Mouse (Mus musculus) limb, embryonic 15.5 days (tissue): ENCODE results near the gene Btbd9. TPM values are rescaled to one million over a fixed set of nuclear protein-coding genes. Genes with fewer than 3 reads are reported as not detected.

Experiments used
- ATAC-seq: fragments of 200-750 bp; cut with Nextera tagmentation; 2 replicates; pipeline ENCODE4 v1.8.0; 2017; ENCODE audit warnings: low read depth, moderate TSS enrichment; ENCODE audit not compliant: insufficient number of reproducible peaks, low FRiP score, low TSS enrichment
- H3K27ac ChIP-seq: fragments of 300-500 bp; sonication (generic); 2 replicates; pipeline ENCODE4 v1.5.1; 2015; ENCODE audit warnings: moderate library complexity, mild to moderate bottlenecking, inconsistent platforms
- H3K27me3 ChIP-seq: fragments of 300-500 bp; sonication (generic); 2 replicates; pipeline ENCODE4 v1.6.1; 2015; ENCODE audit warnings: inconsistent platforms
- H3K36me3 ChIP-seq: fragments of 300-500 bp; sonication (generic); 2 replicates; pipeline ENCODE4 v1.6.1; 2015; ENCODE audit warnings: inconsistent platforms
- H3K4me1 ChIP-seq: fragments of 300-500 bp; sonication (generic); 2 replicates; pipeline ENCODE4 v1.6.1; 2015; ENCODE audit warnings: inconsistent platforms
- H3K4me2 ChIP-seq: fragments of 300-500 bp; sonication (generic); 2 replicates; pipeline ENCODE4 v1.6.1; 2015; ENCODE audit warnings: mild to moderate bottlenecking, inconsistent platforms
- H3K4me3 ChIP-seq: fragments of 300-500 bp; sonication (generic); 2 replicates; pipeline ENCODE4 v1.5.1; 2015; ENCODE audit warnings: mild to moderate bottlenecking, inconsistent platforms
- H3K9ac ChIP-seq: fragments of 300-500 bp; sonication (generic); 2 replicates; pipeline ENCODE4 v1.6.1; 2015; ENCODE audit warnings: inconsistent platforms
- H3K9me3 ChIP-seq: fragments of 300-500 bp; sonication (generic); 2 replicates; pipeline ENCODE4 v1.6.1; 2016; ENCODE audit warnings: inconsistent platforms
- WGBS: fragments of 180-500 bp; shearing (Covaris S2); methylation state at CpG from one replicate; pipeline ENCODE4 v1.1.7; 2015; 5-methylcytosine and 5-hydroxymethylcytosine counted together
- polyA plus RNA-seq: library from polyadenylated mRNA; unstranded; fragments of >200 nt; fragmentation: Nextera tagmentation; extraction: Ambion mirVana; gene quantifications from 2 replicates; pipeline ENCODE4 v1.2.1, GENCODE M21; 2015

Btbd9 gene
- polyA plus RNA-seq, 1 experiment from 2014 or later = 54.5 TPM

DNA sequence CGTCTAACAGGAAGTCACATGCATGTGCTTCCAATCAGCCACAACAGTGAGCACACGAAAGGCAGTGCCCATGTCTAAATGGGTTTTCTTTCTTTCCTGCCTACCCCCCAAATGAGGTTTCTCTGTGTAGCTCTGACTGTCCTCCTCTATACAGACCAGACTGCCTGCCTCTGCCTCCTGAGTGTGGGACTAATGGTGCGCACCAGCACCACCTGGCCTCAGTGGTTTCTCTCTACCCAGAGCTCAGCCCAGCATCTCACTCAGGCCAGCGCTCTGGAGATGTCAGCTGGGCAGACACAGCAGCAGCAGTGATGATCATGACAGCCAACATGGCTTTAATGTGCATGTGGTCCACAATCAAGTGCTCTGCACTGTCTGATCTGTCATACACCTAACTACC is 299.8 kb downstream of the Btbd9 start:
- 68% methylated on average over 4 of the region's 4 CpGs for WGBS
- Histone ChIP-seq H3K4me1 (0 out of 2 replicates have a peak, but pooled peaks cover 7% of the 10 kb centered on the region), H3K27me3 (no peaks in the 10 kb centered on the region), H3K36me3 (0 out of 2 replicates have a peak, but pooled peaks cover 3% of the 10 kb centered on the region), H3K9ac (no peak overlapping the region), H3K4me3 (no peak overlapping the region), H3K4me2 (no peak overlapping the region), H3K9me3 (no peaks in the 10 kb centered on the region), H3K27ac (no peak overlapping the region)
- ATAC-seq = no peak

DNA sequence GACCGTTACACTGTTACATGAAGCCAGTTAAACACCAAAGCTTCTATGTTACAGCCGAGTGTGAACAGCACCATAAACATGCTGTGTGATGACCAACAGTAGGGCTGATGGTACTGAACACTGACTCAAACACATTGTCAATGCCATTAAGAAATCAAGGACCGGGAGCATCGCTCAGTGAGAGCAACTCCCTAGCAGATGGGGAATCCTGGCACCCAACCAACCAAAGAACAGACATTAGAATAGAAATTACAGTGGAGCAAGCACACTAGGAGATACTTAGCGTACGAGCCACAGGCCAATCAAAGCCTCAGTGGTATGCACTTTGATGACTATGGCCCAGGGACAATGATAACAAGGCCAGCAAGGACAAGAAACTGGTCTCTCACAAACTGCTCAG is 303.5 kb downstream of the Btbd9 start:
- 85% methylated on average over 6 of the region's 6 CpGs for WGBS
- no peaks in the 10 kb centered on the region for H3K27me3 ChIP-seq
- no peak overlapping the region for H3K9ac ChIP-seq
- 0 out of 2 replicates have a peak, but pooled peaks cover 3% of the 10 kb centered on the region for H3K36me3 ChIP-seq
- no peak overlapping the region for H3K4me2 ChIP-seq
- H3K4me3 ChIP-seq = no peak overlapping the region
- H3K27ac ChIP-seq = no peak overlapping the region
- no peak for ATAC-seq
- H3K4me1 ChIP-seq = no peaks in the 10 kb centered on the region
- H3K9me3 ChIP-seq = no peaks in the 10 kb centered on the region

DNA sequence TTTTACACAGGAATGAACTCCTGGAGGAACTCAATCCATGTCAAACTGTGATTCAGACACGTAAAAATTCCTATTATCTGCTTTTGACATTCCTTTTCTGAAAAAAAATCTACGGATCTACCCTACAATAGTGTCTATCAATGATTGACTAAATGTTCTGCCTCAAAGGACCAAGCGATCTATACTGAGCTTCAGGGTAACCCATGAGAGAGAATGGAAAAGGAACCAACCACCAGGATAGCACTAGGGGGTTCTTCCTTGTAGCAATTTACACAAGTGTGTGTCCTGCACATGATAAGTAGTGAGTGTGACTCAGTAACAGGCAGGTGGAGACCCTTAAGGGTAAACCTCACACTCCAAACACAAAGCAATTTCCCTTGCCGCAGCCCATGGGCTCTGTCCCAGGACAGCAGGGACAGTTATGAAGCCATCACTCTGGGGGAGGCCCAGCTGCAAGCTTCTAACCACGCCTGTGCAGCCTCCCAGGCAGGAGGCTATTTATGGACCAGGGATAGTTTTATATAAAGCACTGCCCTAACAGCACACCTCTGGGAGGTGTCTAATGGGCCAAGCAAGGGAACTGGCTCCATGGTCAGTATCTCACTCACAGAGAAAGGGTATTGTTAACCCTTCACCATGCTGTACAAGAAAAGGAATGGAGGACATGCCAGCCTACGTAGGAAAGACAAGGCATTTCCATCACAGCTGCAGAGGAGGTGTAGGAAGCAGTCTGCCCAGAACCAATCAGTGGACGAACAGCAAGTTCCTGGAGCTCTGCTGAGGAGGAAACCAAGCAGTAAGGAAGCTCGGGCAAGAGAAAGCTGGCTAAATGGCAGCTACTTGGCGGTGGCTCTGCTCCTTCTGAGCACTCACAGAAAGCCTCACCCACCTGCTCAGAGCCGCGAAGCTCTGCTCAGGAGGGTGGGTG is 306.9 kb downstream of the Btbd9 start:
- Histone ChIP-seq H3K4me2 (no peak overlapping the region), H3K9ac (no peak overlapping the region), H3K36me3 (0 out of 2 replicates have a peak, but pooled peaks cover 7% of the 10 kb centered on the region), H3K4me3 (no peak overlapping the region), H3K27me3 (no peaks in the 10 kb centered on the region), H3K27ac (no peak overlapping the region), H3K9me3 (no peaks in the 10 kb centered on the region), H3K4me1 (0 out of 2 replicates have a peak, but pooled peaks cover 6% of the 10 kb centered on the region)
- WGBS = 74% methylated on average over 11 of the region's 11 CpGs
- no peak for ATAC-seq

DNA sequence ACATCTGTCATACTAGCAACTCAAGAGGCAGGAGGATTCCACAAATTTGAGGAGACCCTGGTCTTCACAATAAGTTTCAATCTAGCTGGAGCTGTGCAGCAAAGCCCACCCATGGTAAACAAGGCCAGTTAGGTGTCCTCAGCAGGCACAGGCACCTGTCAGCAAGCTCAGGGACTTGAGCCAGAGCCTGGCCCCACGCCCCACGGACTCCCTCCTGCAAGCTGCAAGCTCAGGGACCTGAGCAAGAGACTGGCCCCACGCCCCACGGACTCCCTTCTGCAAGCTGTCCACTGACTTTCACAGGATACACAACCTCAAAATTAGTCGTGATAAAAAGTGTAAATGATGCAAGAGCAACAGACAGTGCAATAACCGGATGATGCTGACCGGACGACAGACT is 307.8 kb downstream of the Btbd9 start:
- Histone ChIP-seq H3K36me3 (0 out of 2 replicates have a peak, but pooled peaks cover 7% of the 10 kb centered on the region), H3K4me1 (0 out of 2 replicates have a peak, but pooled peaks cover 6% of the 10 kb centered on the region), H3K9me3 (no peaks in the 10 kb centered on the region), H3K4me3 (no peak overlapping the region), H3K27ac (no peak overlapping the region), H3K27me3 (no peaks in the 10 kb centered on the region), H3K4me2 (no peak overlapping the region), H3K9ac (no peak overlapping the region)
- no peak for ATAC-seq
- 87% methylated on average over 8 of the region's 8 CpGs for WGBS

DNA sequence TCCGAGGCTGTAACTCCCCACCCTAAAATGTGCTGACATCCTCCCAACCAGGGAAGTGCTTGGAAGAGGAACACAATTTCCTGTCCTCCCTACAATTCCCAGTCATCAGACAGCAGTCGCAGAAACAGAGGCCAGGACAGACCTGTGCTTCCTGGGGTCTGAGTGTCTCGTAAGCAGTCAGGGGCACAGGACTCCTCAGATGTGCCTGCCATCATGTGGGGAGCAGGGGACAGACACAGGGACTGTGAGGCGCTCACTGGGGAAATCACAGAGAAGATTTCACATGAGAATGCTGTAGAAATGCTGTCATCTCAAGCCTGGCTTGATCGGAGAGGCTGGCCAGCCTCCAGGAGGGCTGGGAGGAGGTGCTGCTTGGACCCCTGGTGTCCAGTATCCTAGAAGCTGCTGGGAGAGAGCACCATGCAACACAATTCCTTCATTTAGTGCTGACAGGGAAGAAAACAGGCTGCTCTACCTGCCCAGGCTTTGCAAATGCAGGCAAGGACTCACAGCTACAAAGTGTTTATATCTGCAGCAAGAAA is 308.8 kb downstream of the Btbd9 start:
- H3K4me3 ChIP-seq = no peak overlapping the region
- H3K27ac ChIP-seq = no peak overlapping the region
- H3K4me1 ChIP-seq = peaks cover 10% of the 10 kb centered on the region; the same call in 1 of the 2 replicates
- no peaks in the 10 kb centered on the region for H3K27me3 ChIP-seq
- no peak overlapping the region for H3K9ac ChIP-seq
- H3K4me2 ChIP-seq = no peak overlapping the region
- WGBS = 68% methylated on average over 5 of the region's 5 CpGs
- H3K36me3 ChIP-seq = 0 out of 2 replicates have a peak, but pooled peaks cover 3% of the 10 kb centered on the region
- no peaks in the 10 kb centered on the region for H3K9me3 ChIP-seq
- ATAC-seq = no peak

DNA sequence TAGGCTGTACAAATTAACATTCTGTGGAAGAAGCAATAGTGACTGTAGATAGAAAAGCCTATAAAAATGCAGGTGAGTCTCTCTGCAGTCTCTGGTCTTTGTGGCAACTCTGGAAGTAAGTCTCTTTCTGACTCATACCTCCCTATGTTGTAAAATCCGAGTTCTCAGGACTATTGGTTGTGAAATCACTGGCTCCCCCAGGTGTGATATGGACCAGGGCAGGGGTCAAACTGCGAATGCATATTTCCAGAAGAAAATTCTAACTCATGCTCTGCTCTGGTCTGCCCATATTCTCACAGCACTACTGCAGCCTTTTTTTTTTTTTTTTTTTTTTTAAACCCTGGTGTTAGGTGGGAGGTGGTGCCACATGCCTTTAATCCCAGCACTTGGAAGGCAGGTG is 312.8 kb downstream of the Btbd9 start:
- ATAC-seq = no peak
- H3K4me2 ChIP-seq = no peak overlapping the region
- H3K9me3 ChIP-seq = no peaks in the 10 kb centered on the region
- no peak overlapping the region for H3K4me3 ChIP-seq
- H3K9ac ChIP-seq = no peak overlapping the region
- WGBS = 36% methylated on average over 2 of the region's 2 CpGs
- H3K27me3 ChIP-seq = no peaks in the 10 kb centered on the region
- 0 out of 2 replicates have a peak, but pooled peaks cover 3% of the 10 kb centered on the region for H3K36me3 ChIP-seq
- peaks cover 25% of the 10 kb centered on the region; the same call in 1 of the 2 replicates for H3K4me1 ChIP-seq
- no peak overlapping the region for H3K27ac ChIP-seq

DNA sequence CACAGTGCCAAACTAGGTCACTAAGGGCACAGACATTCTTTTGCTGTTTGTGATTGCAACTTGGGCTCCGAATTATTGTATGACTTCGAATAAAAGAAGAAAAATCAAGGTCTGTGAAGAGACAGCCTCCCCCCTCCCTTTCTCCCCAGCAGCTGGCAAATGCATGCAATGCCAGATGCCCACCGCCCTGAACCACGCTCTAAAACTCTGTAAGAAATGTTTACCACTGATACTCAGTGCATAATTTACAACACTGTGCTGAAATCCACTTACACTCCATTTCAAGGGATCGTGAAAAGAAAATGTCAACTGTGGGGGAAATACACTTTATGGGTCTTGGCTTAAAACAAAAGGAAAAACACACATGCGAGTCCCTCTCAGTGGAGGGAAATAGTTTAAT is 313.3 kb downstream of the Btbd9 start:
- WGBS = 46% methylated on average over 6 of the region's 6 CpGs
- Histone ChIP-seq H3K4me3 (no peak overlapping the region), H3K9ac (no peak overlapping the region), H3K9me3 (no peaks in the 10 kb centered on the region), H3K27me3 (no peaks in the 10 kb centered on the region), H3K36me3 (0 out of 2 replicates have a peak, but pooled peaks cover 3% of the 10 kb centered on the region), H3K4me1 (peaks cover 27% of the 10 kb centered on the region; the same call in 1 of the 2 replicates), H3K4me2 (no peak overlapping the region), H3K27ac (no peak overlapping the region)
- ATAC-seq = no peak

DNA sequence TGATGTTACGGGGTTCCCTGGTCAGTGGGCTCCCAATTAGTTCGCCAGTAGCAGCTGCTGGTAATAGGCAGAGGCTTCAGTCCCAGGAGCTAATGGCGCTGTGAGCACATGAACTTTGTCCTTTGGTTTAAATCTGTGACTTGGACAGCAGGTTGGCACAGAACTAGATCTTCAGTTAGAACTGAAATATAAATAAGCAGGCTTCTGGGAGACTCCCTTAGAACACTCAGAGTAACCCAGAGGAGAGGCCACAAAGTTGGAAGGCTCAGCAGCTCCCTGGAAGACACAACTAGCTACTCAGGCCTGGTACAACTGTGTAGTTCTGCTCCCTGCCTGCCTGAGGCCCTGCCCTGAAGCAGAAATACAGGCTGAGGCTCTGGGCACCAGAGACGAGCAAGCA is 313.8 kb downstream of the Btbd9 start:
- H3K36me3 ChIP-seq = 0 out of 2 replicates have a peak, but pooled peaks cover 3% of the 10 kb centered on the region
- WGBS = 69% methylated on average over 4 of the region's 4 CpGs
- no peak overlapping the region for H3K27ac ChIP-seq
- no peak overlapping the region for H3K4me3 ChIP-seq
- H3K27me3 ChIP-seq = no peaks in the 10 kb centered on the region
- ATAC-seq = no peak
- no peaks in the 10 kb centered on the region for H3K9me3 ChIP-seq
- H3K4me1 ChIP-seq = peaks cover 28% of the 10 kb centered on the region; the same call in 1 of the 2 replicates
- H3K4me2 ChIP-seq = no peak overlapping the region
- H3K9ac ChIP-seq = no peak overlapping the region

DNA sequence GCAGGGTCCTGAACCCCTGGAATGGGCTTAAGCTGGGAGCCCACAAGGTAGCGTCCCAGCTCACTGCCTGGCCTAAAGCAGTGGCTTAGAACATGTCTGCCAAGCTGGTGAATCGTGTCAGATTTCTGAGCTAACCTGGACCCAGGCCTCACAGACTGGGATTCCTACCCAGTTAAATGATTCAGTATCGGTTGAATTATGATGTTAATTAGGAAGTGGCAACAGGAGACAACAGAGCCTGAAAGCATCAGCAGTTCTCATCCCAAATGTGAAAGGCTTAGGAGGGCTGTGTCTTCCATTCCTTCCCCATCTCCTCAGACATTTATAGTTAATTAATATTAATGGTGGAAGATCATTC is 314.3 kb downstream of the Btbd9 start:
- Histone ChIP-seq H3K4me2 (no peak overlapping the region), H3K4me3 (no peak overlapping the region), H3K9ac (no peak overlapping the region), H3K9me3 (no peaks in the 10 kb centered on the region), H3K36me3 (0 out of 2 replicates have a peak, but pooled peaks cover 3% of the 10 kb centered on the region), H3K27me3 (no peaks in the 10 kb centered on the region), H3K27ac (no peak overlapping the region), H3K4me1 (peaks cover 28% of the 10 kb centered on the region; the same call in 1 of the 2 replicates)
- WGBS = 75% methylated on average over 3 of the region's 3 CpGs
- no peak for ATAC-seq

DNA sequence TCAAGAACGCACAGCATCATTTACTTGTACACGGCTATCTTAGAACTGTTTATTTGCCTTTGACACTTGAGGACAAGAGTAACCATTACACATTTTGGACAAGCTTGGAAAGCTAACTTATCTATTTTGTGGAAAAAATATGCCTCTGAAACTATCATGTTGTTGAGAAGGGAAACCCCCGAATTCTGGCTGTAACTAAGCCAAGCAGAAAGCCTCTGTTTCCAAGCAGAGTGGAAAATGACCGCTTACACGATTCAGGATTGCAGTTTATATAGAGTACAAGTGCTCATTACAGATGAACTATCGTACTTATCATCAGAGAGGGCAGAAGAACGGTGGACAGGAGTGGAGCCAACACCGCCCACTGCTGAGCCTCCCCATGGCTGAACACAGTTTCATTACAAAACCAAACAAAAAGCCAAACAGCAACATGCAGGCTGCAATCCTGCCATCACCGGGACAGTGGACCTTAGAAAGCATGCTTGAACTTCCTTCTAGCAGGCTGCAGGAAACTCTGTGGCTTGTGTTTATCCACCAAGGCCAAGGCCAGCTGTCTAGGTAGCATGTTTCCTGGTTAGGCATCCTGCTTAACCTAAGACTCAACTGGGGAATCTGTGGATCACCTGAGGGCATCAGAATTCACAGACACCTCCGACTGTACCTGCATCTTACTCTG is 314.8 kb downstream of the Btbd9 start:
- WGBS = 65% methylated on average over 10 of the region's 10 CpGs
- no peak overlapping the region for H3K27ac ChIP-seq
- H3K4me2 ChIP-seq = no peak overlapping the region
- H3K9me3 ChIP-seq = no peaks in the 10 kb centered on the region
- no peaks in the 10 kb centered on the region for H3K27me3 ChIP-seq
- peaks cover 28% of the 10 kb centered on the region; the same call in 1 of the 2 replicates for H3K4me1 ChIP-seq
- ATAC-seq = no peak
- no peaks in the 10 kb centered on the region for H3K36me3 ChIP-seq
- H3K4me3 ChIP-seq = no peak overlapping the region
- H3K9ac ChIP-seq = no peak overlapping the region

DNA sequence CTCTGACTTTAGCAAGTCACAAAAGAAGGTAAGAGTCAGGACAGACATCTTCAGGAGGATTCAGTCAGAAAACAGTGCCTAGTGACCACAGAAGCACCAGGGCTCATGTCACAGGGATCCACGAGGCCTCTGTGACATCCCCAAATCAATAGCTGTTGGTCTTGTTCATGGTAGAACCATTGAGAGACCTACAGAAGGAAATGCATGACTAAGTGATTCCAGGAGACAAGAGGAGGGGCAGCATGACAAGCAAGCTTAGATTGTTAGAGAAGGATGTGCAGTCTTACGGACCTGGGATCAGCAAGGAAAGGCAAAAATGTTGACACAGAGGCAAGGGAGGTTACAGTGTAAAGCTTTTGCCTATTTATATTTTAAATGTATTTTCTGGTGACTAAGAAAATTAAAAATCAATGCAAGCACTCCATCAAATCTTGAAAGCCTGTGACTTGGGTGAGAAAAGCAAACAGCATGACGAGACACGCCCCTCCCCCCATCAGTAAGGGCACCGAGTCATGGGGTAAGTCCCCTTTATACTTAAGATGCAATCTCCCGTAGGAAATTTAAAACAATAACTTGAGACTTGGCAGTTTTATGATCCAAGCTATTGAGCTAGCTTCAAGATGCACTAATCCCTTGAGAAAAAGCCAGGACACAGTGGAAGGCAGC is 315.5 kb downstream of the Btbd9 start:
- no peak overlapping the region for H3K4me3 ChIP-seq
- no peaks in the 10 kb centered on the region for H3K9me3 ChIP-seq
- no peak overlapping the region for H3K9ac ChIP-seq
- peaks cover 30% of the 10 kb centered on the region; the same call in 1 of the 2 replicates for H3K4me1 ChIP-seq
- H3K36me3 ChIP-seq = no peaks in the 10 kb centered on the region
- no peak for ATAC-seq
- 64% methylated on average over 6 of the region's 6 CpGs for WGBS
- no peak overlapping the region for H3K4me2 ChIP-seq
- no peak overlapping the region for H3K27ac ChIP-seq
- H3K27me3 ChIP-seq = no peaks in the 10 kb centered on the region
